Mouse (Mus musculus) CH12.LX (cell line): ENCODE measurements around the gene Slc26a3.

Source experiments
- CTCF ChIP-seq, 2 experiments: IDR thresholded peaks in 1 of 2; conservative IDR thresholded peaks in 1 of 2; 2 replicates each; pipeline ENCODE4 v1.5.1; 2011 to 2012; ENCODE audit warnings: low read depth in 2 of 2, low read length in 2 of 2, improper control_type of control experiment in 1 of 2, inconsistent platforms in 1 of 2, mild to moderate bottlenecking in 1 of 2, moderate library complexity in 1 of 2
- JUND ChIP-seq: conservative IDR thresholded peaks from 2 replicates; pipeline ENCODE4 v1.6.1; 2011; ENCODE audit warnings: low read depth, low read length, improper control_type of control experiment
- MAZ ChIP-seq: IDR thresholded peaks from 2 replicates; pipeline ENCODE4 v1.6.1; 2012; ENCODE audit warnings: low read depth, mild to moderate bottlenecking, inconsistent platforms, low read length, improper control_type of control experiment, moderate library complexity

GRCm38 (mm10) chr12:31350944-31351928 lies 39.4 kb upstream of the Slc26a3 start, which contains the start of gene Dld:
- TF ChIP-seq CTCF (conservative IDR thresholded peaks at IDR 0.05 in 1 of 2, IDR thresholded peaks at IDR 0.05 in 1 of 2; ENCODE audit: low read depth in 2 of 2, low read length in 2 of 2) (no peak), MAZ (no peak), JUND (no peak)
